Mouse (Mus musculus): ENCODE data around the gene Adamts6. TPM values are rescaled to one million over a fixed set of nuclear protein-coding genes. Genes with fewer than 3 reads are reported as not detected.

Adamts6 gene
- polyA plus RNA-seq, 1 experiment from 2014 or later: 1.2 TPM

DNA sequence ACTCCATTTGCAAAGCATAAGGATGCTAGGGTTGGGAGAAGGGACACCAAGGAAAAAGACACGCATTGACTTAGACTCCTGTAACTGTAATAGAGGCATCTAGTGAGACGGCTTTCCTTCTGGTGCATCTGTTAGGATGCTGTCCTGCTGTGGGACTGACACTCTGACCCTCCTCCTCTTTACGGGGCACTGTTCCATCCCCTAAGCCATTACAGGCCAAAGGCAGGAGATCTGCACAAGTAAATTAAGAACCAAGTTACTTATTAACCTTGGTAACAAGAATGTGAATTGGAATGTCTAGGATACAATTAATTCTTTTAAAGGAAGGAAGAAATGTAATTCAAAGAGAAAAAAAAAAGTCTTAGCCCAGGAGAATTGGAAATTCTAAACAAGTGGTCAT lies 210.0 kb downstream of the Adamts6 start:
- 61% methylated on average over 3 of the region's 3 CpGs for WGBS
- Histone ChIP-seq H3K4me1 (replicated peaks; ENCODE audit: insufficient read depth, low read length) (no peaks in the 10 kb centered on the region; the same call in none of the 2 replicates), H3K27ac (no peak overlapping the region), H3K27me3 (ENCODE audit: insufficient read depth, low read length) (no peaks in the 10 kb centered on the region), H3K36me3 (ENCODE audit: insufficient read depth, low read length) (no peaks in the 10 kb centered on the region), H3K4me3 (replicated peaks; ENCODE audit: low read depth, low read length) (no peak overlapping the region), H3K9ac (ENCODE audit: low read depth, low read length) (no peak overlapping the region), H3K4me2 (ENCODE audit: low read length) (no peak overlapping the region), H3K9me3 (replicated peaks; ENCODE audit: low read length) (no peaks in the 10 kb centered on the region)
- ATAC-seq (replicated peaks; ENCODE audit: low FRiP score, low read depth): peak; percentile 60; the same call in 1 of the 2 replicates
- TF ChIP-seq CTCF (IDR thresholded peaks at IDR 0.05; ENCODE audit: low read depth): no peak
- DNase-seq (ENCODE audit: low spot score): no peak

DNA sequence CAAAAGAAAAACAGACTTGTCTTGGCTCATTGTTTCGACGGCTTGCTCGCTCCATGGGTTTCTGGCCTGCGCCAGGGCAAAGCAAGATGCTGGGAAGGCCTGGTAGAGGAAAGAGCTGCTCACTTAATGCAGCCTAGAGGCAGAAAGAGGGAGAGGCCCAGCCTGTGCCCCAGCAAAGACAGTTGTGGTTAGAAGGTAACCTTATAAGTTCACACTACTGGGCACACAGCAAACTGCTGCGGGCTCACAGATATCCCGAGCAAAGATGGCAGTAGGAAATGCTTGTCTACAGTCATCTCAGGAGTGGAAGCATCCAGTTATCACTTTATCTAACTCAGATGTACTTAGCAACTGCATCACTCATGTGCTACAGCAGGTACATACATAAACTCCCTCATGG lies 211.0 kb downstream of the Adamts6 start:
- no peaks in the 10 kb centered on the region for H3K9me3 ChIP-seq (replicated peaks; ENCODE audit: low read length)
- ATAC-seq (replicated peaks; ENCODE audit: low FRiP score, low read depth) (no peak), DNase-seq (ENCODE audit: low spot score) (no peak)
- H3K27me3 ChIP-seq (ENCODE audit: insufficient read depth, low read length): no peaks in the 10 kb centered on the region
- no peaks in the 10 kb centered on the region; the same call in 1 of the 2 replicates for H3K4me1 ChIP-seq (replicated peaks; ENCODE audit: insufficient read depth, low read length)
- no peak overlapping the region for H3K4me2 ChIP-seq (ENCODE audit: low read length)
- no peaks in the 10 kb centered on the region for H3K36me3 ChIP-seq (ENCODE audit: insufficient read depth, low read length)
- no peak overlapping the region for H3K4me3 ChIP-seq (replicated peaks; ENCODE audit: low read depth, low read length)
- 88% methylated on average over 6 of the region's 6 CpGs for WGBS
- no peak for TF ChIP-seq CTCF (IDR thresholded peaks at IDR 0.05; ENCODE audit: low read depth)
- H3K9ac ChIP-seq (ENCODE audit: low read depth, low read length): no peak overlapping the region
- H3K27ac ChIP-seq: no peak overlapping the region

DNA sequence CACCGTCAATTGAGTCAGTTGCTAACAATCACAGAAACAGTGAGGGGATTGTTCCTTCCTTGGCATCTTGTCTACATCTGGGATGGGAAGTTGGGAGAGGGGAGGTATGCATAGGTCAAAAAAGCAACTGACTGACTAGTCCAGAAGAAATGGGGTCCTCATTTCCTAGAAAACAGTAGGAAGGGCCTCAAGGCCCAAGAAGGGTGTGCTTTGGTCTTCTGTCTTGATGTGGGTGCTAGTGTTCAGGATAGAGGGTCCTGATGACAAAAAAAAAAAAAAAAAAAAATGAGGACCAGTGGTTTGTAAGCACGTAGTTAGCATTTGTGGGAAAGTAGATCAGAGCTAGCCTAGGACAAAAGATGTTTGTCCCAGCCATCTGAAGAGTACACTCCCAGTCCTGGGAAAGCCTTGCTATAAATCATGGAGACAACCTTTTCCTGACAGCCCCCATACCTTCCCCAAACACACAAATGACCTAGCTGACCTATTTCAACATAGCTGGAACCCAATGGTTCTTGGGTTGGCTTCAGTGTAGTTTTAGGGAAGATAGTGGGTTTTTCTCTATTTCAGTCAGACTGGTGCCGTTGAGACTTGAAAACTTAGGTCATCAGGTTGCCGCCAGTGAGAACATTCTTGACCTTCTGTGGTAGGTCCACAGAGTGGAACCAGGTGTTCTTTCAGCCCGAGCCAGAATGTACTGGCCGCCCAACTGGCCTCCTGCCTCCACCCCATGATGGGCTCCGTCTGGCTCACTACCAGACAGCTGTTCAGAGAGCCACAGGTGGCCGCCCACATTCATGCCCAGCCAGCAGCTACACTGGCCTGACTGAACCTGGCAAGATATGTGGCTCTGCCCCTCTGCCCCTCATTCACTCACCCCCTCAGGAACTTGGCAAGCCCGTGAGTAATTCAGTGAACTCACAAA lies 211.7 kb downstream of the Adamts6 start:
- ATAC-seq (replicated peaks; ENCODE audit: low FRiP score, low read depth) (no peak; the same call in 1 of the 2 replicates), DNase-seq (ENCODE audit: low spot score) (no peak)

DNA sequence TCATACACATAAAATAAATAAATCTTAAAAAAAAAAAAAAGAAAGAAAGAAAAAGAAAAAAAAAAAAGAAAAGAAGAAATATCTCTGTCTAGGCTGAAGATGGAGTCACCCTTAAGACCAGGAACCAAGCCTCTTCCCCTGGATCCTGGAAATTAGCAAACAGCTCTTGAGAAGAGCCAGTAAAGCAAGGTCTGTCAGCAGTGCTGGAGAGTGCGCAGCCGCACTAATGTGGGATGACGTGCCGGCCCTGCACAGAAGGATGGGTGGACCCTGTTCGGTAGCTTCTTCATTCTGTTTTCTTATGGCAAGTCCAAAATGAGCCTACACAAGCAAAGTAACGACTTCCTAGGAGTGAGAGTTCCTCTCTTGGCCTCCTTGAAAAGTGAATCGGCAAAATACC lies 214.8 kb downstream of the Adamts6 start:
- H3K4me3 ChIP-seq (replicated peaks; ENCODE audit: low read depth, low read length): no peak overlapping the region
- no peaks in the 10 kb centered on the region for H3K36me3 ChIP-seq (ENCODE audit: insufficient read depth, low read length)
- TF ChIP-seq CTCF (IDR thresholded peaks at IDR 0.05; ENCODE audit: low read depth): no peak
- 93% methylated on average over 7 of the region's 7 CpGs for WGBS
- ATAC-seq (replicated peaks; ENCODE audit: low FRiP score, low read depth) (no peak), DNase-seq (ENCODE audit: low spot score) (no peak)
- no peaks in the 10 kb centered on the region for H3K4me1 ChIP-seq (replicated peaks; ENCODE audit: insufficient read depth, low read length)
- H3K4me2 ChIP-seq (ENCODE audit: low read length): no peak overlapping the region
- no peak overlapping the region for H3K9ac ChIP-seq (ENCODE audit: low read depth, low read length)
- H3K27ac ChIP-seq: no peak overlapping the region
- H3K9me3 ChIP-seq (replicated peaks; ENCODE audit: low read length): no peaks in the 10 kb centered on the region
- no peaks in the 10 kb centered on the region for H3K27me3 ChIP-seq (ENCODE audit: insufficient read depth, low read length)

More for the DNA sequence above, 211.7 kb downstream of the Adamts6 start:
- 65% methylated on average over 9 of the region's 9 CpGs for WGBS
- H3K4me3 ChIP-seq (replicated peaks; ENCODE audit: low read depth, low read length): no peak overlapping the region
- H3K27me3 ChIP-seq (ENCODE audit: insufficient read depth, low read length): no peaks in the 10 kb centered on the region
- H3K36me3 ChIP-seq (ENCODE audit: insufficient read depth, low read length): no peaks in the 10 kb centered on the region
- no peak overlapping the region for H3K4me2 ChIP-seq (ENCODE audit: low read length)
- no peak overlapping the region for H3K27ac ChIP-seq
- no peaks in the 10 kb centered on the region for H3K9me3 ChIP-seq (replicated peaks; ENCODE audit: low read length)
- H3K4me1 ChIP-seq (replicated peaks; ENCODE audit: insufficient read depth, low read length): no peaks in the 10 kb centered on the region; the same call in 1 of the 2 replicates
- no peak for TF ChIP-seq CTCF (IDR thresholded peaks at IDR 0.05; ENCODE audit: low read depth)
- no peak overlapping the region for H3K9ac ChIP-seq (ENCODE audit: low read depth, low read length)

DNA sequence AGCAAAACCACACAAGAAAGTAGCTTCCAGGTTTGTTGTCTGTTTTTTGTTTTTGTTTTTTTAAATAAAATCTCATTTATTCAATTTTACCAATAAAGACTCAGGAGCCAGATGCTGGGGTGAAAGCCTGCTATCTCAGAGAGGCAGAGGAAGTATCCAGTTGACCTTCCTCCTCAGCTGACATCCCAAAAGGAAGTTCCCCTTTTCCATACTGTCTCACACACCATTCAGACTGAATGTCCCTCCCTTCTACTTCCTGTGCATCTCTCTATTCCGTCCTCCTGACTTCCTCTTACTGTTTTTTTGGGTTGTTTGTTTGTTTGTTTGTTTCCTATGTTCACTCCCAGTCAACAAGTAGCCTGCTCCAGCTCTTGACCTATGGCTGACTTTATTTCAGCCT lies 216.4 kb downstream of the Adamts6 start:
- H3K4me3 ChIP-seq (replicated peaks; ENCODE audit: low read depth, low read length): no peak overlapping the region
- no peaks in the 10 kb centered on the region for H3K9me3 ChIP-seq (replicated peaks; ENCODE audit: low read length)
- ATAC-seq (replicated peaks; ENCODE audit: low FRiP score, low read depth) (no peak), DNase-seq (ENCODE audit: low spot score) (no peak)
- no peak overlapping the region for H3K4me2 ChIP-seq (ENCODE audit: low read length)
- 74% methylated on average over 1 of the region's 1 CpGs for WGBS
- no peak overlapping the region for H3K27ac ChIP-seq
- H3K4me1 ChIP-seq (replicated peaks; ENCODE audit: insufficient read depth, low read length): no peaks in the 10 kb centered on the region
- H3K9ac ChIP-seq (ENCODE audit: low read depth, low read length): no peak overlapping the region
- no peaks in the 10 kb centered on the region for H3K36me3 ChIP-seq (ENCODE audit: insufficient read depth, low read length)
- TF ChIP-seq CTCF (IDR thresholded peaks at IDR 0.05; ENCODE audit: low read depth): no peak
- no peaks in the 10 kb centered on the region for H3K27me3 ChIP-seq (ENCODE audit: insufficient read depth, low read length)

DNA sequence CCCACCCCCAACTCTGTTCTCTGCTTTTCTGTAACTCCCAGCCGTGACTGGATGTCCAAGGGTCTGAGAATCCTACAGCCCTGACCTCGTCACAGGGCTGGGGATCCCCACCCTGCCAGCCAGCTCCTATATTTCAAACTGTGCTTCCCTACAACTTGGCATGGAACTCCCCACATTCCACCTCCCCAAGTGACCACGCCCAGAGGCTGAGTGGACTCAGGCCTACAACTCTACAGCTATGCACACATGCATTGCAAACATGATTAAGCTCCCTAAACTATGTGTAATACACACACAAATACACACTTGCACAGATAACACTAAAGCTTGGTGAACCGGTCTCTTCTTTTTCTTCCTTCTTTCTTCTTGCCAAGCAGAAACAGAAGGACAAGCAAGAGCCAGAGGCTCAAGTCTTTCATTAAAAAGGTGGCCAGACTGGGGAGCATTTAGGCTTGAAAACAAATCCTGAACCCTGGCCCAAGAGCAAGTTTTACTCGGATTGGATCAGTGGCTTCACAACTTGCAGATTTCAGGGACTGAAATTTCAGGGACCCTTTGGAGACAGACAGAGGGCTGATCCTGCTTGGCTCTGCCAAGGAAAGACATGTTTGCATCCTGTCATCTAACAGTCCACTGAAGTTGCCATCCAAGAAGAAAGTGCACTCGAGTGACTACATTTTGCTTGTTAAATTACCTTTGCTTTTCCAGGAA lies 218.7 kb downstream of the Adamts6 start:
- Histone ChIP-seq H3K9ac (ENCODE audit: low read depth, low read length) (no peak overlapping the region), H3K9me3 (replicated peaks; ENCODE audit: low read length) (no peaks in the 10 kb centered on the region), H3K4me2 (ENCODE audit: low read length) (no peak overlapping the region), H3K4me1 (replicated peaks; ENCODE audit: insufficient read depth, low read length) (no peaks in the 10 kb centered on the region), H3K27ac (no peak overlapping the region), H3K27me3 (ENCODE audit: insufficient read depth, low read length) (no peaks in the 10 kb centered on the region), H3K36me3 (ENCODE audit: insufficient read depth, low read length) (no peaks in the 10 kb centered on the region), H3K4me3 (replicated peaks; ENCODE audit: low read depth, low read length) (no peak overlapping the region)
- DNase-seq (ENCODE audit: low spot score) (no peak), ATAC-seq (replicated peaks; ENCODE audit: low FRiP score, low read depth) (no peak)
- 79% methylated on average over 6 of the region's 6 CpGs for WGBS
- no peak for TF ChIP-seq CTCF (IDR thresholded peaks at IDR 0.05; ENCODE audit: low read depth)
